Mouse (Mus musculus) forelimb bud, embryonic 11.5 days (tissue): Measurements from ENCODE around the gene Ranbp3.
A peak's percentile ranks its signal among the peaks of the same experiment; 100 is the strongest.

ENCODE experiments used
- DNase-seq: peaks from one replicate; pipeline ENCODE4 v3.0.0-alpha.2; 2012; ENCODE audit warnings: low read depth, low spot score

Ranbp3 gene

GRCm38 (mm10) chr17:56673647-56674416, 738 bp downstream of the Ranbp3 start:
- DNase-seq, result no peak

- DNase-seq, result no peak
These were observed 8.7 kb downstream of the Ranbp3 start for GRCm38 (mm10) chr17:56681791-56682190.

- DNase-seq, result no peak
These were observed 9.8 kb downstream of the Ranbp3 start for GRCm38 (mm10) chr17:56682880-56683279.

- no peak for DNase-seq
These were observed 10.5 kb downstream of the Ranbp3 start for GRCm38 (mm10) chr17:56683546-56684140.

GRCm38 (mm10) chr17:56684649-56685048, 11.6 kb downstream of the Ranbp3 start:
- no peak for DNase-seq

GRCm38 (mm10) chr17:56686801-56687200, 13.7 kb downstream of the Ranbp3 start:
- DNase-seq, result no peak

- no peak for DNase-seq
These were observed 15.0 kb downstream of the Ranbp3 start for GRCm38 (mm10) chr17:56688045-56688444.

GRCm38 (mm10) chr17:56688689-56689088, 15.6 kb downstream of the Ranbp3 start:
- no peak for DNase-seq

GRCm38 (mm10) chr17:56693395-56693794, 20.3 kb downstream of the Ranbp3 start:
- DNase-seq, result no peak

GRCm38 (mm10) chr17:56693851-56694310, 20.8 kb downstream of the Ranbp3 start:
- no peak for DNase-seq

GRCm38 (mm10) chr17:56700451-56700850, 27.4 kb downstream of the Ranbp3 start:
- DNase-seq, result no peak

GRCm38 (mm10) chr17:56703038-56703437, 29.9 kb downstream of the Ranbp3 start:
- DNase-seq, result no peak

- DNase-seq, result no peak
These were observed 33.4 kb downstream of the Ranbp3 start for GRCm38 (mm10) chr17:56706515-56706914.

- DNase-seq, result no peak
These were observed 35.6 kb downstream of the Ranbp3 start for GRCm38 (mm10) chr17:56708692-56709091.

GRCm38 (mm10) chr17:56709708-56710107, 36.6 kb downstream of the Ranbp3 start:
- DNase-seq, result no peak

GRCm38 (mm10) chr17:56715360-56715759, 42.3 kb downstream of the Ranbp3 start:
- DNase-seq, result no peak

GRCm38 (mm10) chr17:56715914-56716654, 43.0 kb downstream of the Ranbp3 start:
- no peak for DNase-seq

- peak; percentile 99 for DNase-seq
These were observed 43.7 kb downstream of the Ranbp3 start for GRCm38 (mm10) chr17:56716655-56717362.

- DNase-seq, result peak; percentile 100
These were observed 44.4 kb downstream of the Ranbp3 start, which contains the start of the genes Ndufa11 and Vmac for GRCm38 (mm10) chr17:56717363-56718058. Gene Ndufa11, plus strand, starts transcription at chr17:56717767. Gene Vmac, minus strand, starts transcription at chr17:56718022.

GRCm38 (mm10) chr17:56722441-56722840, 49.3 kb downstream of the Ranbp3 start:
- DNase-seq, result no peak
